Mouse (Mus musculus): ENCODE data around the gene Bag5. TPM values are rescaled to one million over a fixed set of nuclear protein-coding genes. Genes with fewer than 3 reads are reported as not detected.

Gene Bag5
- polyA plus RNA-seq, 1 experiment = 40.7 TPM

DNA sequence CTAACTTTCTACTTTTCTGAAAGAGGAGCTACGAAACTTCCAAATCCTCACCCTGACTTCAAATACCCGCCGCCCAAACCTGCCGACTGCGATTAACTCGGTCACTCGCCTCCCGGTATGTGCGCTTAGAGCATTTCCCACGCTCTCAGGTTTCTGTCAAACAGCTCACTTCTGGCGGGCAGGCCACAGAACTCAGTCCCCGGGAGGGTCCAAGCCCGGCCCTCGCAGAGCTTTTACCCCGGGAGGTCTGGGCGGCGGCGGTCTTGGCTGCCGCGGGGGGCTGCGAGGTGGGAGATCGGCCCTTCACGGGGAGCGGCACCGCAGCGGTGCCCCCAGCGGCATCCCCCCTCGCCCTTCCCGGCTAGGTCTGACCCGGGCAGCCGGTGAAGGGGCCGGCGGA, 581 bp downstream of the Bag5 start:
- DNase-seq (ENCODE audit: low read depth) = peak; percentile 22

DNA sequence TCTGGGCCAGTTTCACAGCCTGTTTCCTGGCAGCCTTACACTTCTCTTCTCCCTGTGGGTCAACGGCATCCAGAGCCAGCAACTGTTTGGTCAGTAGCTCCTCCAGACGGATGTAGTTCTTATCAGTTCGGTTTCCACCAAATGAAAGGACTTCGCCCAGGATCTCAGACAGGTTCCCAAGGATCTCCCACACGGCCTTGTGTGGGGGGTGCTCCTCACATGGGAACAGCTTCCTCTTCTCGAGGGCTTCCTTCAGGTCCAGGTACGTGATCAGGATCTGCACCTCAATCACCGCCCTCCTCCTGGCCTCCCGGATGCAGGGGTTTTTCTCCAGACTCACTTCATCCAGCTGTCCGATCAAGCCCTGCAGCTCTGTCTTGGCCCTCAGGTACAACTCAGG, 3.0 kb downstream of the Bag5 start:
- TF ChIP-seq CTCF (IDR thresholded peaks at IDR 0.05; ENCODE audit: borderline replicate concordance, extremely low read depth, insufficient read depth, insufficient read length) = no peak
- no peak for TF ChIP-seq POLR2A (IDR thresholded peaks at IDR 0.05; ENCODE audit: borderline replicate concordance, extremely low read depth, insufficient read depth, insufficient read length, poor library complexity, severe bottlenecking)
- DNase-seq (ENCODE audit: low read depth) = no peak

More for the DNA sequence above, 581 bp downstream of the Bag5 start:
- TF ChIP-seq CTCF (IDR thresholded peaks at IDR 0.05; ENCODE audit: borderline replicate concordance, extremely low read depth, insufficient read depth, insufficient read length) (no peak), POLR2A (IDR thresholded peaks at IDR 0.05; ENCODE audit: borderline replicate concordance, extremely low read depth, insufficient read depth, insufficient read length, poor library complexity, severe bottlenecking) (no peak)

DNA sequence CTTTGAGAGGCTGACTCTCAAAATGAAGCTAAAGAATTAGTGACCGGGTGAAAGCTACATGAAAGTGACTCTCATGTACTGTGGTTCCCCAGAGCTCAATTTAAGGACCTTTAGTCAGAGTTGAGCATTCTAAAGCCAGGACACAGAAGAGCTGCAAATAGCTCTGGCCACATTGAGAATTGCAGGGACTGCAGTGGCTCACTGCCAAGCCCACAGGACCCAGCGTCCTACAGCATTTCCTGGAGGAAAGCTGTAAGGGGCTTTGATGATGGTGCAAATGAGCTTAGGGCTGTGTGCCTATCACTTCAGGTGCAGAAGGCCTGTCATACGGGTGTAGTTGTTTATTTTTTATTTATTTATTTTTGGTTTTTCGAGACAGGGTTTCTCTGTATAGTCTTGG, 4.9 kb downstream of the Bag5 start:
- TF ChIP-seq POLR2A (IDR thresholded peaks at IDR 0.05; ENCODE audit: borderline replicate concordance, extremely low read depth, insufficient read depth, insufficient read length, poor library complexity, severe bottlenecking) = no peak
- no peak for TF ChIP-seq CTCF (IDR thresholded peaks at IDR 0.05; ENCODE audit: borderline replicate concordance, extremely low read depth, insufficient read depth, insufficient read length)
- no peak for DNase-seq (ENCODE audit: low read depth)

DNA sequence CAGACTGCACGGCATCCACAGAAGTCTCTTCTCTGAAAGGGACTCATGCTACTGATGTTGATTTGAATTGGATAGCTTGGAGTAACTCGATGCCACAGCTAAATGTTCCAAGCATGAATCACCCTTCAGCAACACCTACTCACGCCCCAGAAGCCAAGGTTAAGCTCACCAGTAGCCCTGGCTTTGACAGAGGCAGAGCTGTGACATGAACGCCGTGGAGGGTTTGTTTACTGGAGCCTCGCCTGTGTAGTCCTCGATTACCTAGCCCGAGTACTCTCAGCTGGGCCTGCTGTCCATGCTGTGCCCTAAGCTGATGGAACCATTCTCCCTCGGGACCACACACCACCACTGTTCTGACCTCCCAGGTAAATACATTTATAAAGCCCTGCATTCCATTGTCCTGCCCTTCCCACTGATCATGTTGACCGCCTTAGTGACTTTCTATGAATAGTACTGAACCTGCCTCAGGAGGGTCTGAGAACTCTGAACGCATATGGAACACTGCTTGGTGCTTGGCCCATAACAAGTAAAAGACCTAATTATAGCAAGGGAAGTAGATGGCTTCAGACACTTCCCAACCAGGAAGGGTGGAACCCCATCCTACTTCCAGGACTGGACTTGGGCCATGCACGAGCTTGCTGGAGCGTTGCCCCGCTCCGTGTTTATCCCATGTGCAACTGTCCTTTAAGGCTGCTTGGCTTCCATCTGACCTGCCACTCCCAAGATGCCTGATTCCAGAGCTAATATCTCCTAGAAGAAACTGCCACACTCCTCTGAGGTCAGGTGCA, 7.7 kb downstream of the Bag5 start:
- TF ChIP-seq POLR2A (IDR thresholded peaks at IDR 0.05; ENCODE audit: borderline replicate concordance, extremely low read depth, insufficient read depth, insufficient read length, poor library complexity, severe bottlenecking) = no peak
- TF ChIP-seq CTCF (IDR thresholded peaks at IDR 0.05; ENCODE audit: borderline replicate concordance, extremely low read depth, insufficient read depth, insufficient read length) = no peak
- DNase-seq (ENCODE audit: low read depth) = no peak

DNA sequence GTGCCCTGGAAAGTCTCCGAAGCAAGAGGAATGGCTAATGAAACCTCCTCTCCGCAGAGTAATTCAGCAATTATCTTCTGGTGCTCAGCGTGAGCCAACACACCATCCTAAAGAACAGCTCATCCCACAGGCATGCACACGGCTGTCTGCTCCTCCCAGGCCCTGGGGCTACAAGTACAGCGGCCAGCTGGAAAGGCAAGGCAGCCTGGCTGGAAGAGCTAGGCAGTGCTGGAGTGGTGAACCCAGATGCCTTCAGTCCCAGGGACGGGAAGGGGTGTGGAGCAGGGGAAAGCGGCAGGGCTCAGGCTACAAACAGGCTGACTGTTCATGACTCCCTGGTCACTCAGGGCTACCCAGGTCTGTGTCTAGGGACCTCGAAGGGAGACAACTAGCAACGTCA, 8.4 kb downstream of the Bag5 start:
- DNase-seq (ENCODE audit: low read depth) = peak; percentile 66

DNA sequence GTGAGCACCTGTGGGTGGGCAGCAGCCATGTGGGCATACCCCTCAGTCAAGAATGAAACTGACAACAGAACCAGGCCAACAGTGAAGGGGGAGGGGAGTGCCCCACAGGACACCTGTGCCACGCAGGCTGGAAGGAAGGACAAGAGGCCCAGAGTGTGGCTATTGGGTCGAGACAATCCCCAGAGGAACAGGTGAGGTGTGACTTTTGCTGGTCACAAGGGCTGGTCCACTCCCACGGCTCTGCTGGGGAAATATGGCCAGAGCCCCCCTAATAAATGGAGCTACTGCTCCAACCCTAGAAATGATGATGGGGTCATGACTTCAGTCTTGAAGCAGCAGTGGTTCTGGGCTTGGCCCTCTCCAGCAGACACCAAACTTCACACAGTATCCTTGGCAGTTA, 9.8 kb downstream of the Bag5 start:
- DNase-seq (ENCODE audit: low read depth) = no peak
- TF ChIP-seq POLR2A (IDR thresholded peaks at IDR 0.05; ENCODE audit: borderline replicate concordance, extremely low read depth, insufficient read depth, insufficient read length, poor library complexity, severe bottlenecking) = no peak
- TF ChIP-seq CTCF (IDR thresholded peaks at IDR 0.05; ENCODE audit: borderline replicate concordance, extremely low read depth, insufficient read depth, insufficient read length) = no peak

More for the DNA sequence above, 8.4 kb downstream of the Bag5 start:
- TF ChIP-seq POLR2A (IDR thresholded peaks at IDR 0.05; ENCODE audit: borderline replicate concordance, extremely low read depth, insufficient read depth, insufficient read length, poor library complexity, severe bottlenecking) = no peak
- no peak for TF ChIP-seq CTCF (IDR thresholded peaks at IDR 0.05; ENCODE audit: borderline replicate concordance, extremely low read depth, insufficient read depth, insufficient read length)

DNA sequence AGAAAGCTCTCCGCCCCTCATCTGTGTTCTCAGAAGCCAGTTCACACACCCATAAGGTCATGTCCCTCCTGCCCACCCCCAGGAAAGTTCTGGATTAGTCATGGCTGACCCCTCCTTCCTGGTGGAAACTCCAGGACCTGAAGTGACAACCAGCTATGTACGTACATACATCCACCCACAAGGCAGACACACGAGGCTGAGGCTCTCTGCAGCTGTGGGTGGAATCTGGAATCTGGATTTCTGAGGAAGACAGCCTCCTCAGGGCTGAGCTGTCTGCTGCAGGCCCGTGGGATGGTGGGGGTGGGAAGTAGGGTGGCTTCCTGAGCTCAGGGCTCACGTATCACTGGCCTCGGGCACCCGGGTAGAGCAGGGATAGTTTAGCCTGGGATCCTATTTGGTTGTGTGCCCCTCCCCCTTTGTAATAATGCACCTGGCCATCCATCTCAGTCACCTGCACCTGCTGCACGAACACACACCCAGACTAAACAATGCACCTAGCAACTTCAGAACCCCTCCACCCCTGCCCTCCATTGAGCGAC, 12.1 kb downstream of the Bag5 start:
- DNase-seq (ENCODE audit: low read depth) = no peak

DNA sequence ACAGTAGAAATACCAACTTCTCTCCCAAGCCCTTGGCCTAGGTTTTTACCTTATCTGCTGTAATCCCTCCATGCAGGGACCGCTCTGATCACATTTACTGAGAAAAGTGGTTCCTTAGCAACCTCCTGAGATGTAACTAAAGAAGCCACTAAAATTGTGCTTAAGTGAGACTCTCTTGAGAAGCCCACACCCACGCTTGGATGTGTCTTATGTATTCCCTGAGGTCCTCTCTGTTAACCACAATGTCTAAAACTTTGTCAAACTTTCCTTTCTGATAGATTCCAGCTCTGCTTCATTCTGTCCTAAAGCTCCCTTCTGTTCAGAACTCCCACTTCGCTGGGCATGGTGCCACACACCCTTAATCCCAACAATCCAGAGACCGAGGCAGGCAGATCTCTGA, 13.5 kb downstream of the Bag5 start:
- TF ChIP-seq CTCF (IDR thresholded peaks at IDR 0.05; ENCODE audit: borderline replicate concordance, extremely low read depth, insufficient read depth, insufficient read length) = no peak
- TF ChIP-seq POLR2A (IDR thresholded peaks at IDR 0.05; ENCODE audit: borderline replicate concordance, extremely low read depth, insufficient read depth, insufficient read length, poor library complexity, severe bottlenecking) = no peak
- no peak for DNase-seq (ENCODE audit: low read depth)

More for the DNA sequence above, 12.1 kb downstream of the Bag5 start:
- TF ChIP-seq CTCF (IDR thresholded peaks at IDR 0.05; ENCODE audit: borderline replicate concordance, extremely low read depth, insufficient read depth, insufficient read length) (no peak), POLR2A (IDR thresholded peaks at IDR 0.05; ENCODE audit: borderline replicate concordance, extremely low read depth, insufficient read depth, insufficient read length, poor library complexity, severe bottlenecking) (no peak)

DNA sequence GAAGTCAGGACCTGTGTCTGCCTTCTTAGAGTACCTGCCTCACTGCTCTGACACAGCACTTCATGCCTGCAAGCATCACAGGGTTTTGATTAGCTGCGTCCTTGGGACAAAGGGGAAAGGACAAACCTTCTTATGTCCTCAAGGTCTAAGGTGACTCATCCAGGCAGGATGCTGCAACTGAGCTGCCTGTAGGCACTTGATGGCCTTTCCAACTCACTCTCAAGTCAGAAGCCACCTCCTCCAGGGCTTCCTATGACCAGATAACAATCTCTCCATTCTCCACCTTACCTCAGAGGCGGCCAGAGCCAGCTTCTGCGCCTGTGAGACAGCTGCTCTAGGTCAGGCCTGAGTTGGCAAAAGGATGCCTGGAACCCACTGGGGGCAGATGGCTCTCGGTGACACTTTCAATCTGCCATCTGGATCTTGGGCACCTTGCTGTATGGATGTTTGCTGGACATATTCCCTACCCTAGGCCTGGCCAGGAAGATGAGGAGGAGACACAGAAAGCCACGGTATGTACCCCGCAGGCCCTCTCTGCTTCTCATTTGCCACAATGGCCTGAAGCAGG, 14.6 kb downstream of the Bag5 start:
- TF ChIP-seq CTCF (IDR thresholded peaks at IDR 0.05; ENCODE audit: borderline replicate concordance, extremely low read depth, insufficient read depth, insufficient read length) (no peak), POLR2A (IDR thresholded peaks at IDR 0.05; ENCODE audit: borderline replicate concordance, extremely low read depth, insufficient read depth, insufficient read length, poor library complexity, severe bottlenecking) (no peak)
- no peak for DNase-seq (ENCODE audit: low read depth)

DNA sequence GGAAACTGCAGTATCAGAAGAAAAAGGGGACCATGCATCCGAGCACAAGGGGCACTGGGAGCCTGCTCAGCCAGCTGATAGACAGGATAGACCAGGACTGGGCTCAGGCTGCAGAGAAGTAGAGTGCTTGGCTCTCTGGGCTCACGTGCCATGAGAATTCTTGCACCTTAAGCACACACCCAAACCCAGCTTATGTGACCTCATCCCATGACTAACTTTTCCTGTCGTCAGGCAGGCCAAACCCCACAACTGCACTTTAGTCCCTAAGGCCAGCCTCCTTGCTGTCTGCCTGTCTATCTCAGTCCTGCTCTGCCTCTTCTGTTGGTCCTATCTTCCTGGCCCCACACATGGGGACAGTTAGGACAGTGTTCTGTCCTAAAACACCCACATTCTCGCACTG, 15.3 kb downstream of the Bag5 start:
- no peak for DNase-seq (ENCODE audit: low read depth)
- TF ChIP-seq CTCF (IDR thresholded peaks at IDR 0.05; ENCODE audit: borderline replicate concordance, extremely low read depth, insufficient read depth, insufficient read length) (no peak), POLR2A (IDR thresholded peaks at IDR 0.05; ENCODE audit: borderline replicate concordance, extremely low read depth, insufficient read depth, insufficient read length, poor library complexity, severe bottlenecking) (no peak)

DNA sequence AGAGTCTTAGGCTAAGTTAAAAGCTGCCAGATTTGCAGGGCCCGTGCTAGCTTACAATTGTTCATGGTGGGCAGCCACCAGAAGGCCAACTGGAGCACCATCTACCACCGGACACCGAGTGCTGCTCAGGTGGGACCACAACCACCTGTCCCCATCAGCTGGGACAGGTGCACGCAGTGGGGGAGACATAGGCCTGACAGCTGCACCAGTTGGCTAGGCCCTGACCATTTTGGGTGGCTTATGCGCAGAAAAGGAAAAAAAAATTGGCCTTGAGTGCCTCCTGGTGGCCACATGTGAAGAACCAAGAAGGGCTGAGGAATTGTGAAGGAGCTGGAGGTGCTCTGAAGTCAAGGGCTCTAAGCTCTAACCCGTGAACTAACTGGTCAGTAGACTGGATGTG, 16.8 kb downstream of the Bag5 start:
- peak; percentile 89 for DNase-seq (ENCODE audit: low read depth)
- TF ChIP-seq POLR2A (IDR thresholded peaks at IDR 0.05; ENCODE audit: borderline replicate concordance, extremely low read depth, insufficient read depth, insufficient read length, poor library complexity, severe bottlenecking) = no peak
- TF ChIP-seq CTCF (IDR thresholded peaks at IDR 0.05; ENCODE audit: borderline replicate concordance, extremely low read depth, insufficient read depth, insufficient read length) = peak; percentile 82
